Mouse (Mus musculus): ENCODE measurements at regions not wholly inside any gene's neighbourhood (a gene's known extent, or its start where the extent isn't known, plus 50 kb on each side); places are given as distances from the start of the nearest gene placed in this dataset.
A peak's percentile ranks its signal among the peaks of the same experiment; 100 is the strongest.

DNA sequence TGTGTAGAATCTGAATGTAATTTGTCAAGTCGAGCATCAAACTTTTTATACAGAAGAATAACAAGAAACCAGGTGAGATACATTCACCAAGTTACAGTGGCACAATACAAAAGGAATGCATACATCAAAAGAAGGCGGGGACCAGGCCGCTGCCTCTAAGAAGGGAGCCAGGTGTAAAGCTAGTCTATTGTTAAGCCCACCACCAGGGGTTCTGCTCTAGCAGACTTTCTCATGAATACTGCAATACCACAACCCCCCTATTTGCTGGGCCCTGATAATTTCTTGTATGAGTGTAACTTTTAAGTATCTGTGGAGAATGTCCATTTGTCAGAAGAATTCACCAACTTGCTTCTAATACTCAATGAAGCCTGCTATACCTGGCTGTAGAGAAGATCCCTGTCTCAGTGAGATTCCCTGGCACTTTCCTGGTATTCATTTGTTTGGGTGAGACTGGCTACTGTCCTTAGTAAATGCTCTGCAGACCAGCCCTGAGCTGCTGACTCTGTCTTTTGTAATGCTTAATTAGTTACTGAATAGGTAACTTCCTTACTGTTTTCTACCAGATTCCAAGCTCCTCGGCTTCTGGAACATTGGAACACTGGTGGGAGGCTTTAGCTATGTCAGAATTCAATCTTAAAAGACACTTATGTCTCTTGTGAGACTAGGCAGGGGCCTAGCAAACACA lies 335.7 kb downstream of the Tbl1xr1 start:
- peak; percentile 85 for DNase-seq (ENCODE audit: low read depth, low spot score)

GRCm38 (mm10) chr3:22438027-22438780 lies 361.8 kb downstream of the Tbl1xr1 start:
- no peak for DNase-seq (ENCODE audit: low read depth, low spot score)

DNA sequence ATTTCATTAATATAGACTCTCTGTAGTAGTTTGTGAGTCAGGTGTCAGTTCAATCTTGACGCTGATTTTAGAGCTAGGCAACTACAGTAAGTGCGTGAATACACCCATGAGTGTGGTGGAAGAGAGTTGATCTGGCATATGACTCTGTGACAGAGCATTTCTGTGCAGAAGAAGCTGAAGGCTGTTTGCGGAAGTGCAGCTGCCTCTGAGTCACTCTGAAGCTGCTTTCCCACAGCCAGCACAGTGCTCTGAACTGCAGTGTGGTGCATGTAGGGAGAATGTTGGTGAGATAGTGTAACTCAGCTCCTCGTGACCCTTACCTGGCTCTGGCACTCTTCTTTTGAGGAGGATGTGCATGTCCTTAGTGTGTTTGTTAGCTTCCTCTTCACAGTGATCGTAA lies 394.1 kb downstream of the Tbl1xr1 start:
- no peak for DNase-seq (ENCODE audit: low read depth, low spot score)

GRCm38 (mm10) chr3:22492530-22492929 lies 416.1 kb downstream of the Tbl1xr1 start:
- no peak for DNase-seq (ENCODE audit: low read depth, low spot score)

All from ES-CJ7 (cell line).